ENCODE assay signal across 8 mouse cellular contexts in the genomic region with DNA sequence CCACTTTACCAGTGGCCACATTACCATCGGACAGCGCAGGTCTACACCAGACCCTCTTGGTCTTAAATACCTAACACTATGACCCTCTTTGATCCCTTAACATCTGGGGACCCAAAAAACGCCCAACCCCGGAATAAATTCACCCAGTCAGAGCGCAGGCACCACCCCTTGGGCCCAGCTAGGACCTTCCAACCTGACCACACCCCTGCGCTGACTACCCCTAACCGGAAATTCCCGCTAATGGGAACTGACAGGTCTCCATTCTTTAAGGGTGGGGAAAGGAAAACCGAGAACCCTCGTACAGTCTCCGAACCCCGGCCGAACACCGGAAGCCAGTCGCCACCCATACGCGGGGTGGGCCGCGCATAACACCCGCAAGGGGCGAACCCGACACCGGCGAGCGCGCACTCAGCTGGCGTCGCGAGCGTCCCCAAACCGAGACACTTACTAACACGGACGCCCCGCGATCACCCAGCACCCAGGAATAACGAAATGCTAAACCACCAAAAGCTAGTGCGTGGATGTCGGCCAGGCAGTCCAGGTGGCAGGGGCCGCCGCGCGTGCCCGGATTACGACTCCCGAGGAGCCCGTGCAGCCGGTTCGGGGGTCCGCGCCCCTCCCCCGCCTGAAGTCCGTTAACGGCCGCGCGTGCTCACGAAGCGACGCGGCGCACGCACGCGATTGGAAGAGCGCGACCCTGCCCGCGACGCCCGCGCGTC. TPM values are rescaled to one million over a fixed set of nuclear protein-coding genes. Genes with fewer than 3 reads are reported as not detected.
DNase-seq lines count a peak whose midpoint lies in the region; ATAC-seq lines count a peak whose summit lies in the region.

No protein-coding gene starts in this region.

- DNase-seq in 3T3-L1 (ENCODE audit: low read depth, low spot score) = peak; percentile 87
- peak; percentile 79 for DNase-seq in R1 (ENCODE audit: low read depth, low spot score)
- peak; percentile 38 for DNase-seq in embryo, embryonic 11.5 days (ENCODE audit: low read depth, low spot score)
- peak; percentile 98 for DNase-seq in heart, adult 11 months
- DNase-seq in liver = peak; percentile 82

- H3K4me3 ChIP-seq in intestine, embryonic 16.5 days (ENCODE audit: low read length) = peak overlapping the region; percentile 97
- H3K4me3 ChIP-seq in midbrain, embryonic 16.5 days (ENCODE audit: low read depth, low read length) = peak overlapping the region; percentile 58
- H3K4me3 ChIP-seq in stomach, embryonic 15.5 days (replicated peaks) = peak overlapping the region; percentile 77

- H3K27me3 ChIP-seq in intestine, embryonic 16.5 days (replicated peaks; ENCODE audit: control insufficient read depth, insufficient read depth, low read length) = no peaks in the 10 kb centered on the region
- H3K27me3 ChIP-seq in midbrain, embryonic 16.5 days (ENCODE audit: control insufficient read depth, insufficient read depth, low read depth, low read length) = no peaks in the 10 kb centered on the region
- H3K27me3 ChIP-seq in stomach, embryonic 15.5 days (replicated peaks) = no peaks in the 10 kb centered on the region

- peak overlapping the region; percentile 74 for H3K4me2 ChIP-seq in intestine, embryonic 16.5 days (ENCODE audit: low read depth, low read length)
- peak overlapping the region; percentile 75 for H3K4me2 ChIP-seq in midbrain, embryonic 16.5 days (ENCODE audit: low read length)
- H3K4me2 ChIP-seq in stomach, embryonic 15.5 days = peak overlapping the region; percentile 74

- under 1% methylated on average over 72 of the region's 72 CpGs for WGBS in intestine, embryonic 16.5 days
- WGBS in midbrain, embryonic 16.5 days = under 1% methylated on average over 72 of the region's 72 CpGs
- under 1% methylated on average over 59 of the region's 72 CpGs for WGBS in stomach, embryonic 15.5 days

- peak overlapping the region; percentile 95 for H3K9ac ChIP-seq in intestine, embryonic 16.5 days (ENCODE audit: low read depth, low read length)
- H3K9ac ChIP-seq in midbrain, embryonic 16.5 days (ENCODE audit: low read depth, low read length) = peak overlapping the region; percentile 69
- H3K9ac ChIP-seq in stomach, embryonic 15.5 days = peak overlapping the region; percentile 20

- peak; percentile 79 for ATAC-seq in intestine, embryonic 16.5 days
- ATAC-seq in midbrain, embryonic 16.5 days = peak; percentile 70
- peak; percentile 74 for ATAC-seq in stomach, embryonic 15.5 days (ENCODE audit: insufficient read depth, low FRiP score, low read depth)

- H3K9me3 ChIP-seq in intestine, embryonic 16.5 days (ENCODE audit: control insufficient read depth, low read length) = no peaks in the 10 kb centered on the region
- no peaks in the 10 kb centered on the region for H3K9me3 ChIP-seq in midbrain, embryonic 16.5 days (replicated peaks; ENCODE audit: control insufficient read depth, low read length, poor library complexity, severe bottlenecking)
- no peaks in the 10 kb centered on the region for H3K9me3 ChIP-seq in stomach, embryonic 15.5 days

- H3K4me1 ChIP-seq in intestine, embryonic 16.5 days (ENCODE audit: control insufficient read depth, insufficient read depth, low read length) = peaks cover 24% of the 10 kb centered on the region; the same call in 1 of the 2 replicates
- peaks cover 18% of the 10 kb centered on the region for H3K4me1 ChIP-seq in midbrain, embryonic 16.5 days (ENCODE audit: control insufficient read depth, insufficient read depth, low read length)
- H3K4me1 ChIP-seq in stomach, embryonic 15.5 days = 0 out of 2 replicates have a peak, but pooled peaks cover 4% of the 10 kb centered on the region

- no peaks in the 10 kb centered on the region for H3K36me3 ChIP-seq in intestine, embryonic 16.5 days (ENCODE audit: control insufficient read depth, insufficient read depth, low read length)
- no peaks in the 10 kb centered on the region for H3K36me3 ChIP-seq in midbrain, embryonic 16.5 days (ENCODE audit: control insufficient read depth, insufficient read depth, low read length)
- 0 out of 2 replicates have a peak, but pooled peaks cover under 1% of the 10 kb centered on the region for H3K36me3 ChIP-seq in stomach, embryonic 15.5 days

- peak overlapping the region; percentile 94 for H3K27ac ChIP-seq in intestine, embryonic 16.5 days (ENCODE audit: low read length)
- H3K27ac ChIP-seq in midbrain, embryonic 16.5 days (ENCODE audit: low read length) = peak overlapping the region; percentile 67
- H3K27ac ChIP-seq in stomach, embryonic 15.5 days = peak overlapping the region; percentile 71

RNA-seq across cellular contexts. Expression of a gene that starts 0.5 kb away (rescaled TPM):
- 79.3 and 83.6 TPM in 2 replicates for polyA plus RNA-seq in intestine, embryonic 16.5 days (2015; fragmentation: Nextera tagmentation; extraction: Ambion mirVana)
- polyA plus RNA-seq in midbrain, embryonic 16.5 days (2015; fragmentation: Nextera tagmentation; extraction: Ambion mirVana) = 73.4 and 79.7 TPM in 2 replicates
- 92.0 and 94.2 TPM in 2 replicates for polyA plus RNA-seq in stomach, embryonic 15.5 days (2015; fragmentation: Nextera tagmentation; extraction: Ambion mirVana)

RNA-seq across cellular contexts. Expression of a gene that starts 27.5 kb away (rescaled TPM):
- 150 and 170 TPM in 2 replicates for polyA plus RNA-seq in intestine, embryonic 16.5 days (2015; fragmentation: Nextera tagmentation; extraction: Ambion mirVana)
- 125 and 127 TPM in 2 replicates for polyA plus RNA-seq in midbrain, embryonic 16.5 days (2015; fragmentation: Nextera tagmentation; extraction: Ambion mirVana)
- 166 and 173 TPM in 2 replicates for polyA plus RNA-seq in stomach, embryonic 15.5 days (2015; fragmentation: Nextera tagmentation; extraction: Ambion mirVana)

RNA-seq across cellular contexts. Expression of a gene that starts 41.2 kb away (rescaled TPM):
- polyA plus RNA-seq in intestine, embryonic 16.5 days (2015; fragmentation: Nextera tagmentation; extraction: Ambion mirVana) = 31.6 and 33.9 TPM in 2 replicates
- polyA plus RNA-seq in midbrain, embryonic 16.5 days (2015; fragmentation: Nextera tagmentation; extraction: Ambion mirVana) = 27.1 and 30.2 TPM in 2 replicates
- 39.3 and 41.6 TPM in 2 replicates for polyA plus RNA-seq in stomach, embryonic 15.5 days (2015; fragmentation: Nextera tagmentation; extraction: Ambion mirVana)

Comparison
In these comparisons a context has a peak if more than half of its experiments do, and no peak if none do; other contexts are left out.
1. Peak in every context shown above with its lines: DNase-seq, ATAC-seq, H3K4me3 ChIP-seq and H3K27ac ChIP-seq.
2. DNase-seq: peak in every context shown above with its lines; median percentile 98 in heart, adult 11 months; 87 in 3T3-L1; 82 in liver; 79 in R1; 38 in embryo, embryonic 11.5 days.
3. H3K9ac ChIP-seq: peak in every context shown above with its lines; median percentile 95 in intestine, embryonic 16.5 days; 69 in midbrain, embryonic 16.5 days; 20 in stomach, embryonic 15.5 days.